Mouse (Mus musculus): ENCODE measurements around the gene Ank2. TPM values are rescaled to one million over a fixed set of nuclear protein-coding genes. Genes with fewer than 3 reads are reported as not detected.

Ank2 gene
- polyA plus RNA-seq, 1 experiment from 2014 or later = 204 TPM

DNA sequence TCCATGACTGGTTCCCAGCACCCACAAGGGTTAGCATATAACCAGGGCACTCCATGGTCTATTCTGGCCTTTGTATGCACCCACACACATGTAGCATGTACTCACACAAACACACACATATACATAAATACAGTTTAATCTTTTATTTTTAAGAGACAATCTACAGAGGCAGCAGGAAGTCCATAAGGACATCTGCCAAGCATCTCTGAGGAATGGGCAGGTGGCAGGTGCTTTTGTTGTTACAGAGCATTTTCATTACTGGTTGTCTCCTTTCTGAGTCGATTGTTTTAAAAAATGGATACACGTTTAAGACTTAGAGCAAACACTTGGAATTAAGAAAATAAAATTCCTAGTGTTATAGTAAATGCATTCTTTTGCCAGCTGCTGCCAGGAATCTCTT, 390.7 kb downstream of the Ank2 start:
- no peak overlapping the region for H3K27ac ChIP-seq

DNA sequence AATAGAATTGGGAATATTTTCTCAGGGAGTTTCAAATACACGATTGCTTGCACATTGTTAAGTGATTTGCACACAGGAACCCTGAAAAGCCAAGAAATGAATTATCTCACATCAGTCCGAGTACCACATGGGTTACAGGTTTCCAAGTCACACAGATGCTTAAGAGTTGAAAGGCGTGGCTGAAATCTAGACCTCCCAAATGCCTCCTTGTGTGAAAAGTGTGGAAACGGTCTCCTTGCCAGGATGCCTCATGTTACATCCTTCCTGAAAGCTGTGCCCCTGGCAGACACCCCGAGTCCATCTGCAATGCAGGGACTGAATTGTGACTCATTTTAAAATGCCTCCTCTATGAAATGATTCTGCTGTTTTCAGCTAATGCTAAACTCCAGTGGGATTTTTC, 391.9 kb downstream of the Ank2 start:
- Histone ChIP-seq H3K4me1 (replicated peaks; ENCODE audit: control insufficient read depth, insufficient read depth, low read length) (peaks cover 6% of the 10 kb centered on the region; the same call in 1 of the 2 replicates), H3K27me3 (ENCODE audit: control insufficient read depth, insufficient read depth, low read length) (no peaks in the 10 kb centered on the region), H3K4me3 (replicated peaks; ENCODE audit: low read length) (no peak overlapping the region), H3K9me3 (ENCODE audit: control insufficient read depth, low read length) (no peaks in the 10 kb centered on the region), H3K4me2 (replicated peaks) (no peak overlapping the region), H3K36me3 (replicated peaks; ENCODE audit: control insufficient read depth, insufficient read depth) (no peaks in the 10 kb centered on the region), H3K27ac (no peak overlapping the region), H3K9ac (no peak overlapping the region)
- ATAC-seq (ENCODE audit: low FRiP score) (no peak), DNase-seq (ENCODE audit: low spot score) (no peak)
- 79% methylated on average over 5 of the region's 5 CpGs for WGBS

More for the DNA sequence above, 390.7 kb downstream of the Ank2 start:
- no peak overlapping the region for H3K4me3 ChIP-seq (replicated peaks; ENCODE audit: low read length)
- H3K4me2 ChIP-seq (replicated peaks) = no peak overlapping the region
- ATAC-seq (ENCODE audit: low FRiP score) (no peak), DNase-seq (ENCODE audit: low spot score) (no peak)
- WGBS = 90% methylated on average over 2 of the region's 2 CpGs
- H3K4me1 ChIP-seq (replicated peaks; ENCODE audit: control insufficient read depth, insufficient read depth, low read length) = peaks cover 9% of the 10 kb centered on the region; the same call in 1 of the 2 replicates
- H3K36me3 ChIP-seq (replicated peaks; ENCODE audit: control insufficient read depth, insufficient read depth) = no peaks in the 10 kb centered on the region
- H3K9ac ChIP-seq = no peak overlapping the region
- no peaks in the 10 kb centered on the region for H3K27me3 ChIP-seq (ENCODE audit: control insufficient read depth, insufficient read depth, low read length)
- H3K9me3 ChIP-seq (ENCODE audit: control insufficient read depth, low read length) = no peaks in the 10 kb centered on the region

DNA sequence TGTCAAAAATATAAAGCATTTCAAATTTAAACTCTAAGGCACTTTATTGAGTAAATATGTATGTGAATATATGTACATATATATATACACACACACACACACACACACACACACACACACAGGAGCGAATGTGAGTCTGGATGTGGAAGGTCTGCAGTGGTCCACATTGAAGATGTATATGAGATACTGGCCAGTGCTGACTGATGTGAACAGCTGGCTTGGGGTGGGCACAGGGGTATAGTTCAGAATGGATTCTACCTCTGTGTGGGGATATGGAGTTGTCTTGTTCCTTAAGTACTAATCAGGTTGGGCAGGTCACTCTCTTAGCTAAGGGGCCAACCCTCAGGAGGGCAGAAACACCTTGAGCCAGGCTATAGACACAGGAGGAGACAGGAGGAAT, 397.8 kb downstream of the Ank2 start:
- no peak for ATAC-seq (ENCODE audit: low FRiP score)
- Histone ChIP-seq H3K36me3 (replicated peaks; ENCODE audit: control insufficient read depth, insufficient read depth) (no peaks in the 10 kb centered on the region), H3K27ac (no peak overlapping the region), H3K27me3 (ENCODE audit: control insufficient read depth, insufficient read depth, low read length) (no peaks in the 10 kb centered on the region), H3K4me2 (replicated peaks) (no peak overlapping the region), H3K9ac (no peak overlapping the region), H3K4me1 (replicated peaks; ENCODE audit: control insufficient read depth, insufficient read depth, low read length) (no peaks in the 10 kb centered on the region), H3K9me3 (ENCODE audit: control insufficient read depth, low read length) (no peaks in the 10 kb centered on the region), H3K4me3 (replicated peaks; ENCODE audit: low read length) (no peak overlapping the region)
- 94% methylated on average over 1 of the region's 1 CpGs for WGBS
- DNase-seq (ENCODE audit: low spot score) = no peak

DNA sequence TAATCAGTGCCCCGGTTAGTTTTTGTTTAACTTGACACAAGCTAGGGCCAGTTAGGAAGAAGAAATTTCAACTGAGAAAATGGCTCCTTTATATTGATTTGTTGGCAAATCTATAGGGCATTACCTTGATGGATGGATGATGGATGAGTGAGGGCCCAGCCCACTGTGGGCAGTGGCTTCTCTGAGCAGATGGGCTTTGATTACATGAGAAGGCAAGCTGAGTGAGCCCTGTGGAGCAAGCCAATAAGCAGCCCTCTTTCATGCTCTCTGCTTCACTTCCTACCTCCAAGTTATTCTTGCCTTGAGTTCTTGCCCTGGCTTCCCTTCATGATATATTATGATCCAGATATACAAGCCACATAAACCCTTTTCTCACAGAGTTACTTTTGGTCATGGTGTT, 401.4 kb downstream of the Ank2 start:
- DNase-seq (ENCODE audit: low spot score) (no peak), ATAC-seq (ENCODE audit: low FRiP score) (no peak)
- H3K27ac ChIP-seq = no peak overlapping the region
- WGBS = 84% methylated on average over 1 of the region's 1 CpGs
- H3K27me3 ChIP-seq (ENCODE audit: control insufficient read depth, insufficient read depth, low read length) = no peaks in the 10 kb centered on the region
- no peak overlapping the region for H3K4me2 ChIP-seq (replicated peaks)
- H3K4me1 ChIP-seq (replicated peaks; ENCODE audit: control insufficient read depth, insufficient read depth, low read length) = no peaks in the 10 kb centered on the region
- H3K4me3 ChIP-seq (replicated peaks; ENCODE audit: low read length) = no peak overlapping the region
- H3K9me3 ChIP-seq (ENCODE audit: control insufficient read depth, low read length) = no peaks in the 10 kb centered on the region
- H3K9ac ChIP-seq = no peak overlapping the region
- H3K36me3 ChIP-seq (replicated peaks; ENCODE audit: control insufficient read depth, insufficient read depth) = no peaks in the 10 kb centered on the region

DNA sequence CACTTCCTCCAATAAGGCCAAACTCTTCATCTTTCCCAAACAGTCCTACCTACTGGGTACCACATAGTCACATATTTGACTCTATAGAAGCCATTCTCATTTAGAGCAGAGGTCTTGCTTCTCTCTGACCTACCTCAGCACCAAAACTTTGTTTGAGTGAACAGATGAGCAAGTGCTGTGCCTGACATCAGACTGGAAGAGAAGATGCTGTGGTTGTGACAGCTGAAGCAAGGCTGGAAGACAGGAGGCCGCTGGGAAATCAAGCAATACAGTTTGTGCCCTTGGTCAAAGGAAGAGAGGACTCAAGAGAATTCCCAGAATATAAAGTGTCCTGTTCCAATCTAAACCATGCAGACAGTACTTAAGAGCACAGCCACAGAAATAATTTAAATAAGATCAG, 402.0 kb downstream of the Ank2 start:
- H3K4me1 ChIP-seq (replicated peaks; ENCODE audit: control insufficient read depth, insufficient read depth, low read length) = no peaks in the 10 kb centered on the region
- no peaks in the 10 kb centered on the region for H3K36me3 ChIP-seq (replicated peaks; ENCODE audit: control insufficient read depth, insufficient read depth)
- ATAC-seq (ENCODE audit: low FRiP score) (no peak), DNase-seq (ENCODE audit: low spot score) (no peak)
- H3K4me3 ChIP-seq (replicated peaks; ENCODE audit: low read length) = no peak overlapping the region
- H3K27me3 ChIP-seq (ENCODE audit: control insufficient read depth, insufficient read depth, low read length) = no peaks in the 10 kb centered on the region
- WGBS = 86% methylated on average over 1 of the region's 1 CpGs
- H3K9ac ChIP-seq = no peak overlapping the region
- H3K9me3 ChIP-seq (ENCODE audit: control insufficient read depth, low read length) = no peaks in the 10 kb centered on the region
- no peak overlapping the region for H3K4me2 ChIP-seq (replicated peaks)
- H3K27ac ChIP-seq = no peak overlapping the region

DNA sequence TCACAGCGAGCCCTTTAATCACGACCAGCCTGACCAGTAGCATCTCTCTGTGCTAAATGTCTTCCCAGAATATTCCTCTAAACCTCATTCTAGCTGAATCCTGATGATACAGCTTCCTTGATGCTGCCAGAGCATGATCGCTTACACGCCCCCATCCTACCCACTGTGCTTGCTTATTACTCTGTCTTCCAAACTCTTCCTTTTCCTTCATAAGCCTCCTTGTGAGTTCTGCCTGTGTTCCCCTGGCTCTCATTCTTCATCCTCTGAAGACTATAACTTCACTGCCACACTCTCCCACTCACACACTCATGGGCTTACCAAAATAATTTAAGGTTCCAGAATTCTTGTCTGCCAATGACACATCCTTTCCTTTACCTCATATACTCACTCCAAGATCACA, 405.5 kb downstream of the Ank2 start:
- H3K27ac ChIP-seq = no peak overlapping the region
- no peak overlapping the region for H3K4me3 ChIP-seq (replicated peaks; ENCODE audit: low read length)
- no peaks in the 10 kb centered on the region for H3K4me1 ChIP-seq (replicated peaks; ENCODE audit: control insufficient read depth, insufficient read depth, low read length)
- 89% methylated on average over 4 of the region's 4 CpGs for WGBS
- no peak overlapping the region for H3K9ac ChIP-seq
- H3K27me3 ChIP-seq (ENCODE audit: control insufficient read depth, insufficient read depth, low read length) = no peaks in the 10 kb centered on the region
- DNase-seq (ENCODE audit: low spot score) (no peak), ATAC-seq (ENCODE audit: low FRiP score) (no peak)
- no peak overlapping the region for H3K4me2 ChIP-seq (replicated peaks)
- H3K9me3 ChIP-seq (ENCODE audit: control insufficient read depth, low read length) = no peaks in the 10 kb centered on the region
- H3K36me3 ChIP-seq (replicated peaks; ENCODE audit: control insufficient read depth, insufficient read depth) = no peaks in the 10 kb centered on the region

DNA sequence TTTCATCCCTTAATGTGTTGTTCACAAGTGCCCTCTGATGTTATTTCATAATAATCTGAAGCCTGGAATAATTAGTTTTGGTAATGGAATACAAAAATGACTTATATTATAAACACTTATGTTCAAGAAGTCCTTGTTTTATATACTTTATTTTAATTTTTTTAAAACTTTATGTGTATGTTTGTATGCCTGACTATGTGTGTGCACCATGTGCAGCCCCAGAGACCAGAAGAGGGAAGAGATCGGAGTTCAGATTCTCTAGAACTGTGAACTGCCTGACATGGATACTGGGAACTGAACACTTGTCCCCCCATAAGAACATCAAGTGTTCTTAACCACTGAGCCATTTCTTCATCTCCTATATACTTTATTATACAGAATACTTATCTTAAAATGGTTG, 411.6 kb downstream of the Ank2 start:
- Histone ChIP-seq H3K4me1 (replicated peaks; ENCODE audit: control insufficient read depth, insufficient read depth, low read length) (no peaks in the 10 kb centered on the region), H3K9ac (no peak overlapping the region), H3K4me2 (replicated peaks) (no peak overlapping the region), H3K27me3 (ENCODE audit: control insufficient read depth, insufficient read depth, low read length) (no peaks in the 10 kb centered on the region), H3K9me3 (ENCODE audit: control insufficient read depth, low read length) (no peaks in the 10 kb centered on the region), H3K36me3 (replicated peaks; ENCODE audit: control insufficient read depth, insufficient read depth) (no peaks in the 10 kb centered on the region), H3K4me3 (replicated peaks; ENCODE audit: low read length) (no peak overlapping the region), H3K27ac (no peak overlapping the region)
- WGBS = 82% methylated on average over 1 of the region's 1 CpGs
- no peak for DNase-seq (ENCODE audit: low spot score)
- no peak for ATAC-seq (ENCODE audit: low FRiP score)

DNA sequence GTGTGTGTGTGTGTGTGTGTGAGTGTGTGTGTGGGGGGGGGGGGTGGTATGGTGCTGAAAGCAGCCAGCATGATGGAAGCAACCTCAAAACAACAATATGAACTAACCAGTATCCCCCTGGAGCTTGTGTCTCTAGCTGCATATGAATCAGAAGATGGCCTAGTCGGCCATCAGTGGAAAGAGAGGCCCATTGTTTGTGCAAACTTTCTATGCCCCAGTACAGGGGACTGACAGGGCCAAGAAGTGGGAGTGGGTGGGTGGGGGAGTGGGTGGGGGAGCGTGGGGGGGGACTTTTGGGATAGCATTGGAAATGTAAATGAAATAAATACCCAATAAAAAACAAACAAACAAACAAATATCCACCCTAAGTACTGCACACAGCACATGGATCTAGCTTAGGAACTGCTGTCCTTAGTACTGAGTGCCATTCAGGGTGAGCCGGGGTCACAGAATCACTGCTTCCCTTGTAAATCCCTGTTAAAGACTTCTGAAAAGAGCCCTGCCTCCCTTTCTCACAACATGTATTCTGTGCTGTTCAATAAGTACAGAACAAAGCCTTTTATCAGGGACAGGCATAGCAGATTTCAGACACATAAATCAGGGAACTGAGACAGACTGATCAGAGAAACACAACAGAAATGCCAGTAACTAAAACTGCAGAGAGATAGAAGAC, 412.2 kb downstream of the Ank2 start:
- no peaks in the 10 kb centered on the region for H3K36me3 ChIP-seq (replicated peaks; ENCODE audit: control insufficient read depth, insufficient read depth)
- no peaks in the 10 kb centered on the region for H3K9me3 ChIP-seq (ENCODE audit: control insufficient read depth, low read length)
- 20% methylated on average over 3 of the region's 3 CpGs for WGBS
- DNase-seq (ENCODE audit: low spot score) (no peak), ATAC-seq (ENCODE audit: low FRiP score) (no peak)
- no peak overlapping the region for H3K4me3 ChIP-seq (replicated peaks; ENCODE audit: low read length)
- no peak overlapping the region for H3K4me2 ChIP-seq (replicated peaks)
- H3K27me3 ChIP-seq (ENCODE audit: control insufficient read depth, insufficient read depth, low read length) = no peaks in the 10 kb centered on the region
- no peak overlapping the region for H3K27ac ChIP-seq
- H3K9ac ChIP-seq = no peak overlapping the region
- no peaks in the 10 kb centered on the region for H3K4me1 ChIP-seq (replicated peaks; ENCODE audit: control insufficient read depth, insufficient read depth, low read length)

DNA sequence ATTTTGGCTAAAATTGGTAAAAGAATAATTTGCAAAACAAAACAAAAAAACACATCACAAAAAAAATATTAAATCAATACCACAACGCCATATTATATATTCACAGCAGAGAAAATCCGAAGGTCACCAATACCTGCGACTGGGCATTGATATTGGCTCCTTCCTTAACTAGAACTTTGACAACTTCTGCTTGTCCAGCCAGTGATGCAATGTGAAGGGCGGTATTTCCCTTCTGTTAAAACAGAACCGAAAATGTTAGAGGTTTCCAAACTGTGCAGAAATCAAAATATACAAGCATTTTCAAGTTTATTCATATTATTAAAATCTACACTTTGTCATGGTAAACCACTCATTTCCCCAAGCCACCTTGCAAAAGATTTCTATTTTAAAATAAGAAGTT, 421.8 kb downstream of the Ank2 start:
- no peak for DNase-seq (ENCODE audit: low spot score)
- H3K4me2 ChIP-seq (replicated peaks) = no peak overlapping the region
- H3K36me3 ChIP-seq (replicated peaks; ENCODE audit: control insufficient read depth, insufficient read depth) = no peaks in the 10 kb centered on the region; the same call in 1 of the 2 replicates
- no peak overlapping the region for H3K4me3 ChIP-seq (replicated peaks; ENCODE audit: low read length)
- H3K27ac ChIP-seq = no peak overlapping the region
- H3K9me3 ChIP-seq (ENCODE audit: control insufficient read depth, low read length) = no peaks in the 10 kb centered on the region
- H3K27me3 ChIP-seq (ENCODE audit: control insufficient read depth, insufficient read depth, low read length) = no peaks in the 10 kb centered on the region
- WGBS = 95% methylated on average over 5 of the region's 5 CpGs
- ATAC-seq (ENCODE audit: low FRiP score) = no peak
- H3K9ac ChIP-seq = no peak overlapping the region
- no peaks in the 10 kb centered on the region for H3K4me1 ChIP-seq (replicated peaks; ENCODE audit: control insufficient read depth, insufficient read depth, low read length)
